Mouse (Mus musculus) cerebellum, adult 2 months (tissue): ENCODE results near the gene Tram2.

Experiments used
- CTCF ChIP-seq: fragments of 200-500 bp; IDR thresholded peaks from 2 replicates; pipeline ENCODE4 v1.5.1; 2011; ENCODE audit warnings: low read depth, mild to moderate bottlenecking, control low read depth, low read length, moderate library complexity, borderline replicate concordance; ENCODE audit not compliant: insufficient read depth
- POLR2A ChIP-seq: fragments of 200-500 bp; IDR thresholded peaks from 2 replicates; pipeline ENCODE4 v1.6.1; 2011; ENCODE audit warnings: low read length, control low read depth, borderline replicate concordance; ENCODE audit not compliant: insufficient read depth

- TF ChIP-seq CTCF = no peak
- no peak for TF ChIP-seq POLR2A
Measured at GRCm38 (mm10) chr1:20980553-20980952, 98.5 kb downstream of the Tram2 start.
